Mouse (Mus musculus): ENCODE measurements at regions not wholly inside any gene's neighbourhood (a gene's known extent, or its start where the extent isn't known, plus 50 kb on each side); places are given as distances from the start of the nearest gene placed in this dataset.

GRCm38 (mm10) chr13:37484631-37485030, 139.6 kb downstream of the Ly86 start:
- no peak overlapping the region for H3K4me2 ChIP-seq
- no peaks in the 10 kb centered on the region for H3K27me3 ChIP-seq (ENCODE audit: insufficient read depth, low read length)
- no peak for ATAC-seq (ENCODE audit: insufficient read depth)
- 80% methylated on average over 4 of the region's 4 CpGs for WGBS
- no peak overlapping the region for H3K9ac ChIP-seq
- H3K9me3 ChIP-seq (ENCODE audit: low read depth, low read length) = no peaks in the 10 kb centered on the region
- H3K4me3 ChIP-seq (ENCODE audit: low read depth, low read length) = no peak overlapping the region
- peaks cover 16% of the 10 kb centered on the region for H3K4me1 ChIP-seq (ENCODE audit: insufficient read depth)
- no peak for TF ChIP-seq CTCF (IDR thresholded peaks at IDR 0.05; ENCODE audit: low read depth)
- no peak overlapping the region for H3K27ac ChIP-seq (ENCODE audit: low read depth)
- DNase-seq = no peak
- no peaks in the 10 kb centered on the region for H3K36me3 ChIP-seq (ENCODE audit: insufficient read depth)

- Histone ChIP-seq H3K27ac (ENCODE audit: low read depth) (peak overlapping the region; percentile 59; the same call in 1 of the 2 replicates), H3K27me3 (ENCODE audit: insufficient read depth, low read length) (no peaks in the 10 kb centered on the region), H3K4me2 (no peak overlapping the region), H3K4me1 (ENCODE audit: insufficient read depth) (peaks cover 8% of the 10 kb centered on the region; the same call in 1 of the 2 replicates), H3K36me3 (ENCODE audit: insufficient read depth) (no peaks in the 10 kb centered on the region), H3K4me3 (ENCODE audit: low read depth, low read length) (no peak overlapping the region), H3K9ac (no peak overlapping the region), H3K9me3 (ENCODE audit: low read depth, low read length) (no peaks in the 10 kb centered on the region)
- 57% methylated on average over 11 of the region's 11 CpGs for WGBS
- DNase-seq = no peak
- no peak for TF ChIP-seq CTCF (IDR thresholded peaks at IDR 0.05; ENCODE audit: low read depth)
- ATAC-seq (ENCODE audit: insufficient read depth) = 0 out of 2 replicates have a peak, but pooled peaks have one; percentile 54
Observed at GRCm38 (mm10) chr13:37492115-37493001, 147.3 kb downstream of the Ly86 start.

- Histone ChIP-seq H3K4me3 (ENCODE audit: low read depth, low read length) (no peak overlapping the region), H3K4me2 (no peak overlapping the region), H3K27me3 (ENCODE audit: insufficient read depth, low read length) (no peaks in the 10 kb centered on the region), H3K27ac (ENCODE audit: low read depth) (no peak overlapping the region), H3K9ac (no peak overlapping the region), H3K9me3 (ENCODE audit: low read depth, low read length) (no peaks in the 10 kb centered on the region), H3K36me3 (ENCODE audit: insufficient read depth) (no peaks in the 10 kb centered on the region), H3K4me1 (ENCODE audit: insufficient read depth) (peaks cover 8% of the 10 kb centered on the region; the same call in 1 of the 2 replicates)
- no peak for DNase-seq
- no peak for TF ChIP-seq CTCF (IDR thresholded peaks at IDR 0.05; ENCODE audit: low read depth)
- 79% methylated on average over 1 of the region's 1 CpGs for WGBS
- no peak for ATAC-seq (ENCODE audit: insufficient read depth)
Observed at GRCm38 (mm10) chr13:37493331-37493730, 148.3 kb downstream of the Ly86 start.

GRCm38 (mm10) chr13:37495272-37495932, 150.4 kb downstream of the Ly86 start:
- H3K27me3 ChIP-seq (ENCODE audit: insufficient read depth, low read length) = no peaks in the 10 kb centered on the region
- H3K27ac ChIP-seq (ENCODE audit: low read depth) = no peak overlapping the region
- H3K36me3 ChIP-seq (ENCODE audit: insufficient read depth) = no peaks in the 10 kb centered on the region
- no peak overlapping the region for H3K4me2 ChIP-seq
- no peak for DNase-seq
- H3K9me3 ChIP-seq (ENCODE audit: low read depth, low read length) = no peaks in the 10 kb centered on the region
- no peak overlapping the region for H3K4me3 ChIP-seq (ENCODE audit: low read depth, low read length)
- no peak overlapping the region for H3K9ac ChIP-seq
- TF ChIP-seq CTCF (IDR thresholded peaks at IDR 0.05; ENCODE audit: low read depth) = no peak
- ATAC-seq (ENCODE audit: insufficient read depth) = no peak
- peaks cover 8% of the 10 kb centered on the region; the same call in 1 of the 2 replicates for H3K4me1 ChIP-seq (ENCODE audit: insufficient read depth)
- 62% methylated on average over 8 of the region's 8 CpGs for WGBS

- Histone ChIP-seq H3K27me3 (ENCODE audit: insufficient read depth, low read length) (no peaks in the 10 kb centered on the region), H3K27ac (ENCODE audit: low read depth) (no peak overlapping the region), H3K36me3 (ENCODE audit: insufficient read depth) (no peaks in the 10 kb centered on the region), H3K4me3 (ENCODE audit: low read depth, low read length) (no peak overlapping the region), H3K4me1 (ENCODE audit: insufficient read depth) (no peaks in the 10 kb centered on the region), H3K9ac (no peak overlapping the region), H3K9me3 (ENCODE audit: low read depth, low read length) (no peaks in the 10 kb centered on the region), H3K4me2 (no peak overlapping the region)
- 49% methylated on average over 3 of the region's 3 CpGs for WGBS
- no peak for ATAC-seq (ENCODE audit: insufficient read depth)
- DNase-seq = no peak
- no peak for TF ChIP-seq CTCF (IDR thresholded peaks at IDR 0.05; ENCODE audit: low read depth)
Observed at GRCm38 (mm10) chr13:37497986-37498385, 153.0 kb downstream of the Ly86 start.

GRCm38 (mm10) chr13:37500668-37501286, 155.8 kb downstream of the Ly86 start:
- Histone ChIP-seq H3K36me3 (ENCODE audit: insufficient read depth) (no peaks in the 10 kb centered on the region), H3K4me2 (no peak overlapping the region), H3K27ac (ENCODE audit: low read depth) (no peak overlapping the region), H3K4me3 (ENCODE audit: low read depth, low read length) (no peak overlapping the region), H3K9me3 (ENCODE audit: low read depth, low read length) (no peaks in the 10 kb centered on the region), H3K9ac (no peak overlapping the region), H3K27me3 (ENCODE audit: insufficient read depth, low read length) (no peaks in the 10 kb centered on the region), H3K4me1 (ENCODE audit: insufficient read depth) (peaks cover 5% of the 10 kb centered on the region)
- no peak for TF ChIP-seq CTCF (IDR thresholded peaks at IDR 0.05; ENCODE audit: low read depth)
- WGBS = 63% methylated on average over 4 of the region's 4 CpGs
- DNase-seq (no peak), ATAC-seq (ENCODE audit: insufficient read depth) (no peak)

- Histone ChIP-seq H3K4me1 (ENCODE audit: insufficient read depth) (peaks cover 29% of the 10 kb centered on the region), H3K36me3 (ENCODE audit: insufficient read depth) (no peaks in the 10 kb centered on the region), H3K9me3 (ENCODE audit: low read depth, low read length) (no peaks in the 10 kb centered on the region), H3K27ac (ENCODE audit: low read depth) (no peak overlapping the region), H3K27me3 (ENCODE audit: insufficient read depth, low read length) (no peaks in the 10 kb centered on the region), H3K4me3 (ENCODE audit: low read depth, low read length) (no peak overlapping the region), H3K4me2 (no peak overlapping the region), H3K9ac (no peak overlapping the region)
- TF ChIP-seq CTCF (IDR thresholded peaks at IDR 0.05; ENCODE audit: low read depth) = no peak
- 91% methylated on average over 6 of the region's 6 CpGs for WGBS
- DNase-seq (no peak), ATAC-seq (ENCODE audit: insufficient read depth) (no peak)
Observed at GRCm38 (mm10) chr13:37503449-37503848, 158.4 kb downstream of the Ly86 start.
